Mouse (Mus musculus) olfactory bulb, adult 2 months (tissue): Measurements from ENCODE around the gene Tmem127.

ENCODE experiments used
- CTCF ChIP-seq: fragments of 200-500 bp; IDR thresholded peaks from 2 replicates; pipeline ENCODE4 v1.5.1; 2012; ENCODE audit warnings: low read depth, mild to moderate bottlenecking, low read length, moderate library complexity; ENCODE audit not compliant: insufficient read depth
- POLR2A ChIP-seq: fragments of 200-500 bp; IDR thresholded peaks from 2 replicates; pipeline ENCODE4 v1.6.1; 2012; ENCODE audit warnings: mild to moderate bottlenecking, low read depth, low read length, moderate library complexity; ENCODE audit not compliant: insufficient read depth

- TF ChIP-seq CTCF (no peak), POLR2A (no peak)
Measured at GRCm38 (mm10) chr2:127272806-127273205, 25.1 kb downstream of the Tmem127 start.
